Mouse (Mus musculus) limb, embryonic 13.5 days (tissue): Measurements from ENCODE around the gene Lcn10. TPM values are rescaled to one million over a fixed set of nuclear protein-coding genes. Genes with fewer than 3 reads are reported as not detected.
"Not testable (repeated sequence)": the region's sequence is repeated elsewhere in the genome, so short reads cannot be mapped to it uniquely, and the experiment has no call there.

Source experiments
- ATAC-seq: fragments of 200-750 bp; cut with Nextera tagmentation; 2 replicates; pipeline ENCODE4 v1.8.0; 2017; ENCODE audit warnings: low read depth, moderate number of reproducible peaks, moderate TSS enrichment; ENCODE audit not compliant: low FRiP score
- H3K27ac ChIP-seq: fragments of 300-500 bp; sonication (generic); 2 replicates; pipeline ENCODE4 v1.5.1; 2015; ENCODE audit warnings: inconsistent platforms, mild to moderate bottlenecking, moderate library complexity
- H3K27me3 ChIP-seq: fragments of 300-500 bp; sonication (generic); 2 replicates; pipeline ENCODE4 v1.6.1; 2015; ENCODE audit warnings: mild to moderate bottlenecking, inconsistent platforms
- H3K36me3 ChIP-seq: fragments of 300-500 bp; sonication (generic); 2 replicates; pipeline ENCODE4 v1.6.1; 2015; ENCODE audit warnings: inconsistent platforms, mild to moderate bottlenecking, moderate library complexity
- H3K4me1 ChIP-seq: fragments of 300-500 bp; sonication (generic); 2 replicates; pipeline ENCODE4 v1.6.1; 2015; ENCODE audit warnings: inconsistent platforms
- H3K4me2 ChIP-seq: fragments of 300-500 bp; sonication (generic); replicated peaks from 2 replicates; pipeline ENCODE4 v1.6.1; 2015; ENCODE audit warnings: inconsistent platforms, mild to moderate bottlenecking, moderate library complexity
- H3K4me3 ChIP-seq: fragments of 300-500 bp; sonication (generic); 2 replicates; pipeline ENCODE4 v1.5.1; 2015; ENCODE audit warnings: moderate library complexity, mild to moderate bottlenecking, inconsistent platforms
- H3K9ac ChIP-seq: fragments of 300-500 bp; sonication (generic); 2 replicates; pipeline ENCODE4 v1.6.1; 2015; ENCODE audit warnings: mild to moderate bottlenecking, inconsistent platforms
- H3K9me3 ChIP-seq: fragments of 300-500 bp; sonication (generic); 2 replicates; pipeline ENCODE4 v1.6.1; 2016; ENCODE audit warnings: inconsistent platforms
- WGBS: fragments of 180-500 bp; shearing (Covaris S2); methylation state at CpG from one replicate; pipeline ENCODE4 v1.1.7; 2015; 5-methylcytosine and 5-hydroxymethylcytosine counted together
- polyA plus RNA-seq: library from polyadenylated mRNA; unstranded; fragments of >200 nt; fragmentation: Nextera tagmentation; extraction: Ambion mirVana; gene quantifications from 2 replicates; pipeline ENCODE4 v1.2.1, GENCODE M21; 2015

The Lcn10 gene
- polyA plus RNA-seq, 1 experiment from 2014 or later: not detected

DNA sequence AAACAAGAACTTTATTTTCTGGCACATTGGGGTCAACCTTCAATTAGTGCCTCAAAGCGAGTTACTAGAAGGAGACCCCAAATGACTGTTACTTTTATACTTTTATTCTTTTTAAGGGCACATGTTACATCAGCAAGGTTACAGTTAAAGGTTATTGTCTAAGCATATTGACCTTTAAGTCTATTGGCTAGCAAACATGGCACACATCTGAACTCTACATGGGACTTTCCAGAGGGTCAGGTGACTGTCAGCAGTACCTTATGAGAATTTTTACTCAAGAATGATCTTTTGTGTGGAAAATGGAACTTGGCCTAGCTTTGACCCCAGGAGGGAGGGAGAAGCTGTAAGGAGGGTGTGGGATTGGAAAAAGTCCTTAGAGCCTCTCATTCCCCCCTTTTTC is 16.0 kb upstream of the Lcn10 start:
- no peaks in the 10 kb centered on the region for H3K27me3 ChIP-seq
- no peak overlapping the region for H3K4me2 ChIP-seq
- H3K9me3 ChIP-seq: no peaks in the 10 kb centered on the region
- no peak overlapping the region for H3K4me3 ChIP-seq
- 65% methylated on average over 1 of the region's 1 CpGs for WGBS
- no peak overlapping the region for H3K9ac ChIP-seq
- H3K4me1 ChIP-seq: no peaks in the 10 kb centered on the region
- no peak for ATAC-seq
- no peak overlapping the region for H3K27ac ChIP-seq
- H3K36me3 ChIP-seq: no peaks in the 10 kb centered on the region

DNA sequence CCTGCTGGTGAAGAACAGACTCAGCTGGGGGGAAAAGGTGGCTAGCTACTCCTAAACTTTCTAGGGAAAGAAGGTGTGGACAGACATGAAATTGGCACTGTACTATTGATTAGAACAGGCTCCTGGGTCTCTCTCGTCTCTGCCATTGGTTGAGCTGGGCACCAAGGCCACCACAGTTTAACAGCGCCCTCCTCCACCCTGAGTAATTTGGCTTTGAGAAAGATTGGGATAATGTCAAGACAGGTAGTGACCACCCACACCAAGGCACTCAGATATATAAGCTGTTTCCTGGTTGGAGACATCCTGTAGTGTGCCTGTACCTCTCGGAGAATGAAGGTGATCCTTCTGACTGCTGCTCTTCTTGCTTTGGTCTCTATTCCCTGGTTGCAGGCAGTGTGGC is 6.0 kb upstream of the Lcn10 start, which contains the start of gene Lcn6:
Gene Lcn6 (plus strand): TSS at position 301 of the 400 bp plus-strand sequence.
- H3K4me2 ChIP-seq: no peak within 1 kb of the TSS
- WGBS: 90% methylated on average over 3 of the region's 3 CpGs
- no peaks in the 10 kb centered on the region for H3K27me3 ChIP-seq
- no peak within 1 kb of the TSS for H3K9ac ChIP-seq
- H3K9me3 ChIP-seq: no peaks in the 10 kb centered on the region
- no peaks in the 10 kb centered on the region for H3K4me1 ChIP-seq
- no peak for ATAC-seq
- no peak within 1 kb of the TSS for H3K4me3 ChIP-seq
- no peaks in the 10 kb centered on the region for H3K36me3 ChIP-seq
- H3K27ac ChIP-seq: no peak within 1 kb of the TSS

DNA sequence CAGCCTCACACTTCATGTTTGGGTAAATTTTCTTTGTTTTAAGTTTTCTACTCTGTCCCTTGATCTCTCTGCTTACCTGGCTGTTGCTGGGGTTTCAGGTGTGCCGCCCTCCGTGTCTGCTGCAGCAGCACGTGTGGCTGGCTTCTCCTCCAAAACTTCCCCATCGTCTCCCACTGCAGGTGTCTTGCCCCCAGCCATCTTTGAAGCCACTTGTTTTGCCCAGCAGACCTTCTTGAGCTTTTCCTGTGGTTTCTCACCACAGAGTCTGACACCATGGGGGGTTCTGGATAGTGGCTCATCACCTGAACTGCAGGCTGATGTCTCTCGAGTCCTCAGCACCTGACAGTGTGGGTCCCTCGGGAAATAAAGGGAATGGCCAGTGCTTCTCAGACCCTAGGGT is 3.0 kb upstream of the Lcn10 start:
- Histone ChIP-seq H3K36me3 (no peaks in the 10 kb centered on the region), H3K27me3 (no peaks in the 10 kb centered on the region), H3K4me2 (no peak overlapping the region), H3K9me3 (no peaks in the 10 kb centered on the region), H3K4me3 (no peak overlapping the region), H3K4me1 (no peaks in the 10 kb centered on the region), H3K9ac (no peak overlapping the region), H3K27ac (no peak overlapping the region)
- ATAC-seq: no peak
- 75% methylated on average over 6 of the region's 6 CpGs for WGBS

DNA sequence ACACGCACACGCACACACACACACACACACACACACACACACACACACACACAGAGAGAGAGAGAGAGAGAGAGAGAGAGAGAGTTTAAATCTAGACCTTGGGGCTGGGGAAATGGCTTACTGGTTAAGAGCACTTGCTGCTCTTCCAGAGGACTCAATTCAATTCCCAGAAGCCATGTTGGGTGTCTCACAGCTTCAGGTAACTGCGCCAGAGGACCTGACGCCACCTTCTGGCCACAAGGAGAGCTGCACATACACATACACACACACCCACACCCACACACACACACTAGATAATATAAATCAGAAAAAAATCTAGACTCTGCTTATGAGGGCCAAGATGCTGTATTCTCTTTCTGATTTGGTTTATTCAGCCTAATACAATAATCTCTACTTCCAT is 4.4 kb downstream of the Lcn10 start:
- ATAC-seq: no peak
- H3K36me3 ChIP-seq: no peaks in the 10 kb centered on the region
- WGBS: 78% methylated on average over 4 of the region's 4 CpGs
- H3K4me2 ChIP-seq: no peak overlapping the region
- H3K9ac ChIP-seq: no peak overlapping the region
- H3K27ac ChIP-seq: no peak overlapping the region
- no peaks in the 10 kb centered on the region for H3K27me3 ChIP-seq
- no peak overlapping the region for H3K4me3 ChIP-seq
- no peaks in the 10 kb centered on the region for H3K4me1 ChIP-seq
- H3K9me3 ChIP-seq: no peaks in the 10 kb centered on the region

DNA sequence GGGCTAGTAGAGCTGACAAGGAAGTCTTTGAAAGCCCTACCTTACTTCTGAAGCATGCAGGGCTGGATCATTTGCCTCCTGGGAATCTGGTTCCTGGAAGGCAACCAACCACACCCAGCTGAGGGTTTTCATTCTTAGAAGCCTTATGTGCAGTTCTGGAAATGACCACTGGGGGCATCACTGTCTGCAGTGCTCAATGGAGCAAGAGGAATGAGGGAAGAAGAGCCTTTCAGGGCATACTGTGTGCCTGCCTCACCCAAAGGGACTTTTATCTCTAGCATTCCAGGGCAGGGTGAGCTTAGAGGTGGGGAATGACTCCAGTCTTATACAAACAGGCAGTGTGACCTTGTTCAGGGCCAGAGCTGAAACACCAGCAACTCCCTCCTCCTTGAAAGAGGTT is 12.1 kb downstream of the Lcn10 start:
- no peak overlapping the region for H3K9ac ChIP-seq
- no peaks in the 10 kb centered on the region for H3K9me3 ChIP-seq
- no peak overlapping the region for H3K4me3 ChIP-seq
- no peaks in the 10 kb centered on the region for H3K36me3 ChIP-seq
- no peak for ATAC-seq
- H3K4me2 ChIP-seq: no peak overlapping the region
- no peak overlapping the region for H3K27ac ChIP-seq
- H3K27me3 ChIP-seq: no peaks in the 10 kb centered on the region
- H3K4me1 ChIP-seq: no peaks in the 10 kb centered on the region

DNA sequence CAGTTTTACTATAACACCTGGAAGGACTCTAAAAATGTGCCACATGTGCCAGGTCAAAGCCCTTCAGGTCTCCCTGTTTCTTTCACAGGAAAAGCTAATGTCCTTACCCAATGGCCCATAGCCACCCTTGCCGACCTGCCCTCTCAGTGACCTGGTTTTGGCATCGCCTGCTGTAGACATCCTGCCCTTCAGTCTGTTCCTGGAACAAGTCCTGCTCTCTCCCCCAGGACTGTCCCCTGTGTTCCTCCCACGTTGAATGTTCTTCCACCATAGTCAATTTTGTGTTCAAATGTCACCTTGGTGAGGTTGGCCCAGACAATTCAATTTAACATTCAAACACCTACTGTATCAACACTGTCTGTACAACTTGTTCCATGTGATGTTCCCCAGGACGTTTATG is 14.4 kb downstream of the Lcn10 start:
- no peak overlapping the region for H3K9ac ChIP-seq
- H3K4me2 ChIP-seq: no peak overlapping the region
- no peak overlapping the region for H3K27ac ChIP-seq
- no peaks in the 10 kb centered on the region for H3K36me3 ChIP-seq
- no peaks in the 10 kb centered on the region for H3K27me3 ChIP-seq
- WGBS: 59% methylated on average over 4 of the region's 4 CpGs
- no peaks in the 10 kb centered on the region for H3K4me1 ChIP-seq
- H3K4me3 ChIP-seq: no peak overlapping the region
- no peak for ATAC-seq
- no peaks in the 10 kb centered on the region for H3K9me3 ChIP-seq

DNA sequence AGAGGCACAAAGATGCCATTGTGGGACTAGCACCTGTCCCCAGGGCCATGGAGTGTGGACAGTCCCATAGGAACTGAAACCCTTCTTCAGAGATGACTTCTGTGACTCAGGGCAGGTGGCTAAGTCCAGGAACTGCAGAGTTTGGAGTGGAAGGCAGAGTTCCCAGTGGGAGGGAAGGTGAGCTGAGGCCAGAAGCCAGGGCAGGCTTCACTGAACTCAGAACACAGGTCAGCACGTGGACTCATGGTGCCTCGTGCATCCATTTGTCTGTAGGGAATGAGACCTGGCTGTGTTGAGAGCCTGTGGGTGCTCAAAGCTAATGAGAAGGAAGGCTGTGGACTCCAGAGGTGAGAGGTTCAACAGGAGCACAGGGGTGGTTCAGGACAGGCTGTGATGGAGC is 16.2 kb downstream of the Lcn10 start:
- 93% methylated on average over 2 of the region's 2 CpGs for WGBS
- H3K27me3 ChIP-seq: no peaks in the 10 kb centered on the region
- no peaks in the 10 kb centered on the region for H3K4me1 ChIP-seq
- no peaks in the 10 kb centered on the region for H3K36me3 ChIP-seq
- H3K27ac ChIP-seq: no peak overlapping the region
- H3K4me2 ChIP-seq: no peak overlapping the region
- H3K9ac ChIP-seq: no peak overlapping the region
- H3K4me3 ChIP-seq: no peak overlapping the region
- no peaks in the 10 kb centered on the region for H3K9me3 ChIP-seq
- no peak for ATAC-seq

DNA sequence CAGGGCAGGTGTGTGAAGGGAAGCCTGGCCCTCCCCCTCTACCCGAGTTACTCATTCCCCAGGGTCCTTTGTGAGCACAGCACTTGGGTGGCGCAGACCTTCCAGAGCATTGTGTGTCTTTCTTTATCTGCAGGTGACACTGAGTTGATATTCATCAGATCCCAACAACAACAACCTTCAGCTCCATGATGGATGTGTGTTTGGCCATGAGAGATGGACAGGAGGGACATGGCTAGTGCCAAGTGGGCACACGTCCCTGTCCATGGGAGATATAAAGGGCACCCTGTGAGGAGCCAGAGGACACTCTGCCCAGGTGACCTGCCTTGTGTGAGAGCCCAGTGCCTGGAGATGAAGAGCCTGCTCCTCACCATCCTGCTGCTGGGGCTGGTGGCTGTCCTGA is 17.2 kb downstream of the Lcn10 start, which contains the start of gene Obp2a:
Gene Obp2a (plus strand): TSS at position 301 of the 400 bp plus-strand sequence.
- H3K27me3 ChIP-seq, H3K36me3 ChIP-seq, H3K4me3 ChIP-seq, H3K9ac ChIP-seq, H3K27ac ChIP-seq, ATAC-seq, H3K9me3 ChIP-seq, H3K4me2 ChIP-seq, H3K4me1 ChIP-seq: not testable (repeated sequence)
- 89% methylated on average over 3 of the region's 3 CpGs for WGBS

DNA sequence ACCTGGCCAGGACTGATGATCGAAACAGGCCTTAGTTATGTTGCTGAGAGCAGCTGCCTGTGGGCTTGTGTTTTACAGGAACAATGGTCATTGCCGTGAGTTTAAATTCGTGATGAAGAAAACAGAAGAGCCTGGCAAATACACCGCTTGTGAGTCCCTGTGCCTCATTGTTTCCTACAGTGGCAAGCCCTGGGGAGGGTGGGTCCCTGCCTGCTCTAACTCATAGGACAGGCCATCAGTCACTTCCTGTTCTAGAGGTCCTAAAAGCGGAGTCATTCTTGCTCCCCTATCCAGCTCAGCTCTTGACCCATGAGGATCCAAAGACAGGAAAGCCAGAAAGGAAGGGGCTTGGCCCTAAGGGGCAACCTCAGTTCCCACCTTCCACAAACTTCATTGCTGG is 18.5 kb downstream of the Lcn10 start:
- Histone ChIP-seq H3K4me3 (no peak overlapping the region), H3K27me3 (no peaks in the 10 kb centered on the region), H3K4me1 (no peaks in the 10 kb centered on the region), H3K9ac (no peak overlapping the region), H3K4me2 (no peak overlapping the region), H3K27ac (no peak overlapping the region), H3K9me3 (no peaks in the 10 kb centered on the region), H3K36me3 (no peaks in the 10 kb centered on the region)
- ATAC-seq: no peak
- 71% methylated on average over 5 of the region's 5 CpGs for WGBS

DNA sequence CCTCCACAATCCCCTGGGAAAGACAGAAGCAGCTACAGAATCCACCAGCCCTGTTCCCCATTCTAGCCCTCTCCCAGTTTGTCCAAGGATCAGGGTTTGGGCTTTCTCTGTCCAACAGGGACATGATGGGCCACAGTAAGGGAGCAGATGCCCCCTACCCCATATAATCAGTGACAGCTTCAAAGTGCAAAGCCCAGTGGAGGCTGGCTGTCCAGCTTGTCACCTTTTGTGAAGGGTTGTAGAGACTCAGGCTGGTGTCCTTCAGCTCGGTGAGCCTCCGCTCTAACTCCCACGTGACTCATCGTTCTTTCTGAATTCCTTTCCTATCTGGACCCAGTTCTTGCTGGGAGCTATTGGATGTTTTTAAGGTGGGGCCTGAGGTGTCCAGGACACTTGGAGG is 21.2 kb downstream of the Lcn10 start:
- H3K36me3 ChIP-seq: peaks cover under 1% of the 10 kb centered on the region; the same call in 1 of the 2 replicates
- no peak for ATAC-seq

DNA sequence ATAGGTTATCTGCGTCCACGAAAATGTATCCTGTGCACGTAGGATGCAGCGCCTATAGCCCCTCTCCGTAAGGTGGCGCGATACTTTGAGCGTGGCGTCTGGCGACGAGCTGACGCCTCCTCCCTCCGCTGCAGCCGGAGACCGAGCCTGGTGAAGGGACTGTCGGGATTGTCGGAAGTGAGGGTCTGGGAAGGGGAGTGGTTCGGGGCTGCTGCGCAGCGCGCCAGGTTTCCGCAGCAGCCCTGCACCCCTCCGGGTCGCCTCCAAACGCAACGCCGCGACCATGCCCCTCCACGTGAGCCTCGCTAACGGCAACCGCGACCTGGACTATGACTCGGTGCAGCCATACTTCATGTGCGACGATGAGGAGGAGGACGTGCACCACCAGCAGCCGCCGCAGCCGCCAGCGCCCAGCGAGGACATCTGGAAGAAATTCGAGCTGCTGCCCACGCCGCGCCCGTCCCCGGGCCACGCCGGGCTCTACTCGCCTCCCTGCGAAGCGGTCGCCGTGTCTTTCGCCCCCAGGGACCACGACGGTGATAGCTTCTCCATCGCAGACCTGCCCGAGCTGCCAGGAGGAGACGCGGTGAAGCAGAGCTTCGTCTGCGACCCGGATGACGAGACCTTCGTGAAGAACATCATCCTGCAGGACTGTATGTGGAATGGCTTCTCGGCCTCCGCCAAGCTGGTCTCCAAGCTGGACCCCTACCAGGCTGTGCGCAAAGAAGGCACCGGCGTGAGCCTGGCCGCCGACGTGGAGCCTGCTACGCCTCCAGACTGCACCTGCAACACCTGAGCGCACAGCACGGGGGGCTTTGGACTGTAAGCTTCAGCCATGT is 24.3 kb downstream of the Lcn10 start, which contains the start of gene Bmyc:
Gene Bmyc (plus strand): TSS at position 97 of the 839 bp plus-strand sequence.
- H3K9me3 ChIP-seq: no peaks in the 10 kb centered on the region
- peak; percentile 92 for ATAC-seq
- H3K4me1 ChIP-seq: peaks cover 13% of the 10 kb centered on the region
- peak within 1 kb of the TSS; percentile 74 for H3K4me3 ChIP-seq
- H3K4me2 ChIP-seq: peak within 1 kb of the TSS; percentile 88
- no peaks in the 10 kb centered on the region for H3K27me3 ChIP-seq
- peaks cover 4% of the 10 kb centered on the region; the same call in 1 of the 2 replicates for H3K36me3 ChIP-seq
- H3K9ac ChIP-seq: peak within 1 kb of the TSS; percentile 82
- H3K27ac ChIP-seq: peak within 1 kb of the TSS; percentile 69
- under 1% methylated on average over 78 of the region's 78 CpGs for WGBS

More for the DNA sequence above, 21.2 kb downstream of the Lcn10 start:
- Histone ChIP-seq H3K9me3 (no peaks in the 10 kb centered on the region), H3K27me3 (no peaks in the 10 kb centered on the region), H3K27ac (no peak overlapping the region), H3K4me3 (no peak overlapping the region), H3K4me2 (no peak overlapping the region), H3K9ac (no peak overlapping the region), H3K4me1 (peaks cover 9% of the 10 kb centered on the region)
- WGBS: 78% methylated on average over 4 of the region's 4 CpGs

DNA sequence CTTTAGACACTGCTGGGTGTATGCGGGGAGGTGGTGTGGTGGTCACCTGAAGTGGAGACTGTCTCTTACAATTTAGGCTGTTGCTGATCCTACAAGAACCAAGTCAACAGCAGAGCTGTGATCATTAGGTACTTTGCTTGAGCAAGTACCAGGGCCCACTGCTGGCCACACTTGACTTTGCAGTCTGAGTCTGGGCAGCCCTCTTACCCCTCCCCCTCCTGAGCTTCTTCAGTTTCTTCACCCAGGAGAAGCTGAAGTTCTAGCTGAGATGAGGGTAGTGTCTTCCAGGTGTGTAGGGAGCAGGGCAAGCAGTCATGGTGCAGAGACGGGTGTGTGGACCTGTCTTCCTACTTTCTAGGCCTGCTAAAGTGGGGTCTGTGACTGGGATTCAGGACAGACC is 25.6 kb downstream of the Lcn10 start:
- Histone ChIP-seq H3K4me3 (no peak overlapping the region), H3K4me2 (peak overlapping the region; percentile 48), H3K9me3 (no peaks in the 10 kb centered on the region), H3K36me3 (peaks cover 4% of the 10 kb centered on the region; the same call in 1 of the 2 replicates), H3K4me1 (peaks cover 13% of the 10 kb centered on the region), H3K27ac (no peak overlapping the region), H3K9ac (no peak overlapping the region), H3K27me3 (no peaks in the 10 kb centered on the region)
- no peak for ATAC-seq
- 90% methylated on average over 2 of the region's 2 CpGs for WGBS

DNA sequence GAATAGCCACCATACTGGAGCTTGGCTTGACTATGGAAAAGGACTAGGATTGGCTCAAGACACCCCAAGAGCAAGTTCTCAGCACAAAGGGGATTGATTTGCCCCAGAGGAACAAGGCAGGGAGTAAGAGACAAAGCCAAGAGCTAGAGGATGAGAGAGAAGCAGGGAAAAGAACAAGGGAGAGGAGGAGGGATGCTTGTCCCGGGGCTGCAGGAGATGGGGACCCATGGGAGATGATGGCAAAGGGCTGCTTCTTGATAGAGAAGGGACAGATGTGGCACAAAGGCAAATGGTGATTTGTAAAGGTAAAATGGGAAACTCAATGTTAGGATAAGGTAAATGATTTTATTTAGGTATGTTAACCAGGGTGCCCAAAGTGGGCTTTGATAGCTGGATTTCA is 26.5 kb downstream of the Lcn10 start:
- not testable (repeated sequence) for H3K9me3 ChIP-seq, H3K36me3 ChIP-seq, H3K9ac ChIP-seq, H3K27me3 ChIP-seq, H3K4me3 ChIP-seq, H3K27ac ChIP-seq, ATAC-seq
- H3K4me1 ChIP-seq: peaks cover 13% of the 10 kb centered on the region
- 88% methylated on average over 1 of the region's 1 CpGs for WGBS
- H3K4me2 ChIP-seq: 0 out of 2 replicates have a peak overlapping the region, but pooled peaks have one; percentile 48
